Mouse (Mus musculus) ES-Bruce4 (cell line): ENCODE results near the gene Tm2d3.

Experiments
- CTCF ChIP-seq: IDR thresholded peaks from one replicate; pipeline ENCODE4 v1.8.1; 2011; ENCODE audit warnings: low read depth, low read length
- EP300 ChIP-seq: IDR thresholded peaks from 2 replicates; pipeline ENCODE4 v1.6.1; 2011; ENCODE audit warnings: low read depth, low read length; ENCODE audit not compliant: insufficient read depth
- POLR2A ChIP-seq: IDR thresholded peaks from one replicate; pipeline ENCODE4 v1.8.1; 2011; ENCODE audit warnings: low read length; ENCODE audit not compliant: insufficient read depth

DNA sequence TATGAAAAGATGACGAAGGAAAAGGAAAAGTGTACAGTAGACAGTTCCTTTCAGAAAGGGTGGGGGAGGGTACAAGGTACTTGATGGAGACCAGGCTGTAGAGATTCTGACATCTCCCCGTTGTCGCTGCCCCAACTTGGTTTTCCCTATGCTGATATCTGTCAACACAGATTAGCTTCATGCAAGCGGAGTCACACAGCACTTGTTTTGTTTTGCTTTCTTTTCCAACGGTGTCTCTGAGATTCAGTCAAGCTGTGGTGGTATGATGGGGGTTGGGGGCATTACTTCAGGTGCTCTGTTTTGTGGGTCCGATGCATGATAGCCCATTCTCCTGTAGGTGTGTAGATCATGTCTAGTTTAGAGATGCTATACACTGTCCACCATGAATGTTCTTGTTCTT, 23.5 kb upstream of the Tm2d3 start:
- TF ChIP-seq CTCF: no peak
- no peak for TF ChIP-seq EP300
- TF ChIP-seq POLR2A: no peak
